Mouse (Mus musculus): ENCODE results near the gene Gm4884. TPM values are rescaled to one million over a fixed set of nuclear protein-coding genes. Genes with fewer than 3 reads are reported as not detected.

Gm4884 gene
- polyA plus RNA-seq (2017; shearing (Covaris generic)), result not detected

GRCm38 (mm10) chr7:41032419-41032818 is at the start of gene Gm4884:
Gene Gm4884, plus strand, starts transcription at chr7:41032719.

GRCm38 (mm10) chr7:40987243-40987642 is 45.3 kb upstream of the Gm4884 start, which contains the start of gene 4930433I11Rik:
Gene 4930433I11Rik, plus strand, starts transcription at chr7:40987543.

Other genes starting within 250 kb of the Gm4884 start
- gene Vstm2b, start 134.4 kb upstream of the Gm4884 start, polyA plus RNA-seq (2017; shearing (Covaris generic)), result under 1 TPM in 1 of 2 experiments, not detected in 1; 0.21 TPM
- gene 4930433I11Rik, start 45.2 kb upstream of the Gm4884 start, polyA plus RNA-seq (2017; shearing (Covaris generic)), result not detected
- under 1 TPM in 1 of 2 experiments, not detected in 1; 0.18 TPM for gene Gm5592, start 121.1 kb downstream of the Gm4884 start, polyA plus RNA-seq (2017; shearing (Covaris generic))